ENCODE assay signal across 43 mouse cellular contexts in genomic region chr17:69448679-69449078, GRCm38 (mm10). TPM values are rescaled to one million over a fixed set of nuclear protein-coding genes. Genes with fewer than 3 reads are reported as not detected.
"Had no signal": no experiment of that assay in that cellular context is flagged by ENCODE, and none has a peak within 500 bp of the region (broad histone marks: within the 10 kb centered on the region; RNA-seq: fewer than 3 reads in every experiment).

No protein-coding gene starts in this region.

- H3K27me3 ChIP-seq: heart, embryonic 12.5 days; heart, embryonic 13.5 days; heart, embryonic 15.5 days; hindbrain, embryonic 12.5 days; intestine, embryonic 15.5 days had no signal

- H3K36me3 ChIP-seq: heart, embryonic 12.5 days; heart, embryonic 13.5 days; heart, embryonic 15.5 days; hindbrain, embryonic 10.5 days; hindbrain, embryonic 12.5 days; hindbrain, embryonic 13.5 days; hindbrain, embryonic 15.5 days; intestine, embryonic 15.5 days; kidney, embryonic 15.5 days had no signal

- H3K4me3 ChIP-seq: heart, embryonic 12.5 days; heart, embryonic 13.5 days; heart, embryonic 15.5 days; hindbrain, embryonic 10.5 days; hindbrain, embryonic 12.5 days; hindbrain, embryonic 13.5 days; hindbrain, embryonic 15.5 days; intestine, embryonic 15.5 days; kidney, embryonic 15.5 days; layer of hippocampus, adult 2 months; left cerebral cortex, adult 2 months had no signal

- H3K9ac ChIP-seq: heart, embryonic 12.5 days; heart, embryonic 13.5 days; heart, embryonic 15.5 days; hindbrain, embryonic 12.5 days; hindbrain, embryonic 13.5 days; hindbrain, embryonic 14.5 days; hindbrain, embryonic 15.5 days; intestine, embryonic 15.5 days; kidney, embryonic 15.5 days had no signal

- H3K4me1 ChIP-seq: hindbrain, embryonic 10.5 days; hindbrain, embryonic 12.5 days; hindbrain, embryonic 13.5 days; hindbrain, embryonic 15.5 days; intestine, embryonic 15.5 days; kidney, embryonic 15.5 days had no signal

- H3K9me3 ChIP-seq: heart, embryonic 12.5 days; heart, embryonic 13.5 days; heart, embryonic 15.5 days; hindbrain, embryonic 10.5 days; hindbrain, embryonic 12.5 days; hindbrain, embryonic 13.5 days; hindbrain, embryonic 15.5 days; intestine, embryonic 15.5 days; kidney, embryonic 15.5 days had no signal

- ATAC-seq: hindbrain, embryonic 16.5 days; hindbrain, postnatal 0 days; inflammation-experienced regulatory T-cells, adult 6 months; intestine, embryonic 15.5 days; intestine, embryonic 16.5 days; intestine, postnatal 0 days had no signal

- H3K4me2 ChIP-seq: heart, embryonic 11.5 days; heart, embryonic 12.5 days; heart, embryonic 13.5 days; heart, embryonic 15.5 days; hindbrain, embryonic 12.5 days; hindbrain, embryonic 13.5 days; hindbrain, embryonic 14.5 days; hindbrain, embryonic 15.5 days; intestine, embryonic 15.5 days; kidney, embryonic 15.5 days had no signal

- DNase-seq: heart, postnatal 10 days; heart, postnatal 14 days; heart, postnatal 36 days; heart, postnatal 4 days; kidney, adult 11 months; kidney, adult 18-20 months; kidney, adult 2 months; kidney, adult 8-10 months; kidney, adult 9 months; kidney, postnatal 10 days; kidney, postnatal 14 days; kidney, postnatal 25 days; kidney, postnatal 36 days; kidney, postnatal 4 days; layer of hippocampus, adult 9-11 months; layer of hippocampus, postnatal 36 days had no signal

- H3K27ac ChIP-seq: heart, embryonic 13.5 days; heart, embryonic 15.5 days; hindbrain, embryonic 10.5 days; hindbrain, embryonic 12.5 days; hindbrain, embryonic 13.5 days; hindbrain, embryonic 14.5 days; hindbrain, embryonic 15.5 days; hindbrain, postnatal 0 days; intestine, embryonic 15.5 days; kidney, embryonic 15.5 days; kidney, postnatal 0 days; layer of hippocampus, adult 2 months; left cerebral cortex, adult 2 months had no signal

RNA-seq across cellular contexts. Expression of gene Akain1, which starts 9.6 kb away (rescaled TPM):
- total RNA-seq: heart, postnatal 10 days; heart, postnatal 14 days; heart, postnatal 36 days; hematopoietic stem cell, adult 5-6 weeks had no signal
- polyA plus RNA-seq: heart, embryonic 11.5 days; heart, embryonic 12.5 days; heart, embryonic 13.5 days; heart, embryonic 14.5 days; heart, embryonic 15.5 days; heart, postnatal 0 days; hindbrain, embryonic 11.5 days; inflammation-experienced regulatory T-cells, adult 6 months; intestine, embryonic 14.5 days; intestine, embryonic 15.5 days; intestine, embryonic 16.5 days; intestine, postnatal 0 days; kidney, adult 2 months; kidney, embryonic 14.5 days; kidney, embryonic 15.5 days; kidney, embryonic 16.5 days; kidney, postnatal 0 days; large intestine, adult 2 months had no signal
